Mouse (Mus musculus) thymus, adult 2 months (tissue): ENCODE results near the gene Unc13a. TPM values are rescaled to one million over a fixed set of nuclear protein-coding genes. Genes with fewer than 3 reads are reported as not detected.
A peak's percentile ranks its signal among the peaks of the same experiment; 100 is the strongest.

Experiments
- DNase-seq: peaks from one replicate; pipeline ENCODE4 v3.0.0; 2021
- H3K27ac ChIP-seq: fragments of 200-500 bp; 2 replicates; pipeline ENCODE4 v1.5.1; 2012; ENCODE audit warnings: low read length, control low read depth; ENCODE audit not compliant: control insufficient read depth, insufficient read depth
- H3K27me3 ChIP-seq: fragments of 200-500 bp; 2 replicates; pipeline ENCODE4 v1.6.1; 2012; ENCODE audit warnings: mild to moderate bottlenecking, low read length, moderate library complexity, mixed read lengths; ENCODE audit not compliant: control insufficient read depth, insufficient read depth
- H3K36me3 ChIP-seq: fragments of 200-500 bp; 2 replicates; pipeline ENCODE4 v1.6.1; 2012; ENCODE audit warnings: mild to moderate bottlenecking, low read length, moderate library complexity; ENCODE audit not compliant: control insufficient read depth, insufficient read depth
- H3K4me1 ChIP-seq: fragments of 200-500 bp; replicated peaks from 2 replicates; pipeline ENCODE4 v1.6.1; 2012; ENCODE audit warnings: low read length; ENCODE audit not compliant: control insufficient read depth, insufficient read depth
- H3K4me3 ChIP-seq: fragments of 200-500 bp; 2 replicates; pipeline ENCODE4 v1.5.1; 2012; ENCODE audit warnings: mild to moderate bottlenecking, low read length, control low read depth, moderate library complexity; ENCODE audit not compliant: control insufficient read depth, insufficient read depth
- CTCF ChIP-seq: fragments of 200-500 bp; IDR thresholded peaks from 2 replicates; pipeline ENCODE4 v1.5.1; 2012; ENCODE audit warnings: mild to moderate bottlenecking, control low read depth, low read length, moderate library complexity, borderline replicate concordance; ENCODE audit not compliant: control insufficient read depth, poor library complexity, insufficient read depth; ENCODE audit errors: extremely low read depth
- POLR2A ChIP-seq: fragments of 200-500 bp; IDR thresholded peaks from 2 replicates; pipeline ENCODE4 v1.6.1; 2012; ENCODE audit warnings: mild to moderate bottlenecking, low read length, control low read depth, moderate library complexity; ENCODE audit not compliant: control insufficient read depth, poor library complexity, insufficient read depth; ENCODE audit errors: extremely low read depth
- WGBS: fragments of 180-500 bp; shearing (Covaris S2); methylation state at CpG from one replicate; pipeline ENCODE4 v1.1.7; 2018; 5-methylcytosine and 5-hydroxymethylcytosine counted together
- polyA plus RNA-seq: library from polyadenylated mRNA; depleted of rRNA; stranded (reverse); fragments of >200 nt; gene quantifications from 2 replicates; pipeline ENCODE4 v1.2.3, GENCODE M21; 2012

Gene Unc13a
- polyA plus RNA-seq, 1 experiment: 1.6 TPM

DNA sequence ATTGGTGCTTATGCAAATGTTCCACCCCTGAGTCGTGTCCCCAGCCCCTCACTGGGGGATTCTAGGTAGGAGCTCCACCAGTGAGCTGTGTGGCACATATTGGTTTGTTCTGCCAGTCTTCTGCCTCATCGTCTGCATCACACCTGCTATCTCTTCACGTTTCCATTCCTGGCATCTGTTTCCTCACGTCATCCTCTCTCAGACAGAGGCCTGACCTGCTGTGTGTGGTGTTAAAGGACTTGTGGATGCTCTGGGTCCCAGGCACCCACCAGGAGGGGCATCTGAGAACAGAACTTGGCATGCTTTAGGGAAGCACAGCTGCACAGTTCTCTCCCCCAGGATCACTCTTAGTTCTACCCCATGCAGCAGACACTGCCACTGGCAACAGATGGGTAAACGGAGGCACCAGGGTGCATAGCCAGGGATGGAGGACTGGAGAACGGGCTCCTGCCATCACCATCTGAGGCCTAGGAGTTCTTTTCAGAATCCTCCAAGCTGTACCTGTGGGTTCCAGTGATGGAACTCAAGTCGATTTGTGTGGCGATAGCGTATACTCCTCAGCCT lies 4.0 kb upstream of the Unc13a start:
- Histone ChIP-seq H3K27ac (peak overlapping the region; percentile 70; the same call in 1 of the 2 replicates), H3K36me3 (no peaks in the 10 kb centered on the region), H3K27me3 (no peaks in the 10 kb centered on the region; the same call in 1 of the 2 replicates), H3K4me3 (peak overlapping the region; percentile 67; the same call in 1 of the 2 replicates), H3K4me1 (peaks cover 32% of the 10 kb centered on the region)
- 28% methylated on average over 9 of the region's 9 CpGs for WGBS
- TF ChIP-seq POLR2A (no peak), CTCF (no peak)
- DNase-seq: no peak

DNA sequence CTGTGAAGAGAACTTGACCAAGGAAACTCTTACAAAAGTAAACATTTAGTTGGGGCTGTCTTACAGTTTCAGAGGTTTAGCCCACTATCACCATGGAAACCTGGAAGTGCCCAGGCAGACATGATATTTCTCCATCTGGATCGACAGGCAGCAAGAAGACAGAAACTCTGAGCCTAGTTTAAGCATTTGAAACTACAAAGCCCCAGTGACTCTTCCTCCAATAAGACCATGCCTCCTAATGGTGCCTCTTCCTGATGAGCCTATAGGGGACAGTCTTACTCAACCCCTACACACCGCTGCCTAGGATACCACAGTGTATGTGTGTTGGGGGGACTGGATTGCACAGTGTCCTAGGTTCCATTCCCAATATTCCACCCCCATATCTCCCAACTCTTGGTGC lies 2.5 kb upstream of the Unc13a start:
- peaks cover 37% of the 10 kb centered on the region for H3K4me1 ChIP-seq
- no peak overlapping the region for H3K4me3 ChIP-seq
- DNase-seq: no peak
- WGBS: 98% methylated on average over 2 of the region's 2 CpGs
- no peaks in the 10 kb centered on the region; the same call in 1 of the 2 replicates for H3K27me3 ChIP-seq
- TF ChIP-seq CTCF (no peak), POLR2A (no peak)
- no peaks in the 10 kb centered on the region for H3K36me3 ChIP-seq
- no peak overlapping the region for H3K27ac ChIP-seq

- TF ChIP-seq CTCF: no peak
- TF ChIP-seq POLR2A: no peak
- no peak for DNase-seq
- Histone ChIP-seq H3K36me3 (no peaks in the 10 kb centered on the region), H3K4me1 (peaks cover 39% of the 10 kb centered on the region), H3K27ac (no peak overlapping the region), H3K27me3 (no peaks in the 10 kb centered on the region; the same call in 1 of the 2 replicates), H3K4me3 (no peak overlapping the region)
- 80% methylated on average over 6 of the region's 6 CpGs for WGBS
These were observed 695 bp upstream of the Unc13a start for GRCm38 (mm10) chr8:71672168-71672735.

DNA sequence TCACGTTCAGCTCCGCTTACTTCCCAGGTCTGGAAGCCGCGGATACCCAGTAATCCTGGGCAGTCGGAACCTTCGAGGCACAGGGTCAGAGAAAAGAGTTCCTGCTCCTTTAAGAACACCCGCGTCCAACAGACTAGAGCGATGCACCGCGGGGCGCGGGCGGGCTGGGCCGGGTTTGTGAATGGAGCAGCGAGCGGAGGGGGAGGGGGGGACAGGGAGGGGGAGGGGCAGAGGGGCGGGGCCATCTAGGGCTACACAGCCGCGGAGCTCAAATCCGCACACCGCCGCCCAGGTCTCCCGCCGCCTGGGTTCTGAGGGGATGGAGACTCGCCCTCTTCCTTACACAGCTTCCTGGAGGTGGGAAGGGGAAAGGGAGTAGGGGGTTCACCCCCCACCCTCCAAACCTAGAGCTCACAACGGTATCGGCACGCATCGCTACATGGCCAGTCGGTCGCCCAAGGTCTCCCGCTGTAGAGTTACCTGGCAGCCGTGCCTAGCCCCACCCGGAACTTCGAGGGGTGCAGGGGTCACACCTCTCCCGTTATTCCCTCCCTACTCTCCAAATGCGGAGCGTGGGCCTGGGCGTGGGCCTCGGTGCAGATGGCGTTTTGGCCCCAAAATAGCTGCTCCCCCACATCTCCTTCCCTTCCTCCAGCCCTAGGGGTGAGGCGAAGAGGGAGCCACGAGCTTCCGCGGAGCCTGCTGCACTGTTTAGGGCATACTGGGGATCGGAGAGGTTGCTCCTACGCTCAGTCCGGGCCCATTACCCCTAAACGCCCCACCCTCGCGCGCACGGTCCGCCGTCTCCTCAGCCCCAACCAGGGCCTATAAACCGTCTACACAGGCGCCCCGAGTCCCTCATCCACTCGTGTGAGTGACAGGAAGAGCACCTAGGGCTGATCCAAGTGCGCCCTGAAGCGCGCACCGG lies 672 bp downstream of the Unc13a start:
- no peak overlapping the region for H3K27ac ChIP-seq
- DNase-seq: no peak
- peaks cover 36% of the 10 kb centered on the region for H3K4me1 ChIP-seq
- TF ChIP-seq CTCF (no peak), POLR2A (no peak)
- no peaks in the 10 kb centered on the region; the same call in 1 of the 2 replicates for H3K27me3 ChIP-seq
- 2% methylated on average over 60 of the region's 64 CpGs for WGBS
- H3K36me3 ChIP-seq: no peaks in the 10 kb centered on the region
- peak overlapping the region; percentile 42 for H3K4me3 ChIP-seq

GRCm38 (mm10) chr8:71670198-71670597 lies 1.4 kb downstream of the Unc13a start:
- WGBS: 45% methylated on average over 10 of the region's 12 CpGs
- H3K36me3 ChIP-seq: no peaks in the 10 kb centered on the region
- TF ChIP-seq POLR2A: no peak
- no peak for TF ChIP-seq CTCF
- no peaks in the 10 kb centered on the region; the same call in 1 of the 2 replicates for H3K27me3 ChIP-seq
- no peak overlapping the region for H3K4me3 ChIP-seq
- no peak for DNase-seq
- H3K27ac ChIP-seq: no peak overlapping the region
- H3K4me1 ChIP-seq: peaks cover 36% of the 10 kb centered on the region

GRCm38 (mm10) chr8:71668220-71668975 lies 3.2 kb downstream of the Unc13a start:
- H3K4me3 ChIP-seq: no peak overlapping the region
- WGBS: 3% methylated on average over 21 of the region's 21 CpGs
- DNase-seq: peak; percentile 36
- TF ChIP-seq CTCF: no peak
- no peak for TF ChIP-seq POLR2A
- H3K36me3 ChIP-seq: no peaks in the 10 kb centered on the region
- no peaks in the 10 kb centered on the region; the same call in 1 of the 2 replicates for H3K27me3 ChIP-seq
- H3K4me1 ChIP-seq: peaks cover 38% of the 10 kb centered on the region
- no peak overlapping the region for H3K27ac ChIP-seq
